Mouse (Mus musculus) MEL (cell line): ENCODE results near the gene Slc22a23. TPM values are rescaled to one million over a fixed set of nuclear protein-coding genes. Genes with fewer than 3 reads are reported as not detected.

Experiments
- DNase-seq: peaks from one replicate; pipeline ENCODE4 v3.0.0; 2011; ENCODE audit warnings: low read depth, low spot score
- H3K27ac ChIP-seq: 2 replicates; pipeline ENCODE4 v1.5.1; 2012; ENCODE audit warnings: low read depth, mild to moderate bottlenecking, control low read depth, low read length, moderate library complexity; ENCODE audit not compliant: control insufficient read depth
- H3K27me3 ChIP-seq, 2 experiments: fragments of 150-350 bp in 1 of 2; sonication (generic) in 1 of 2; 2 replicates each; pipeline ENCODE4 v1.6.1; 2012; ENCODE audit warnings: low read length in 2 of 2, mild to moderate bottlenecking in 2 of 2, improper control_type of control experiment in 1 of 2, moderate library complexity in 1 of 2; ENCODE audit not compliant: insufficient read depth in 2 of 2, control insufficient read depth in 1 of 2
- H3K36me3 ChIP-seq, 2 experiments: 2 replicates each; pipeline ENCODE4 v1.6.1; 2012 to 2014; ENCODE audit warnings: low read length in 2 of 2, improper control_type of control experiment in 1 of 2, inconsistent platforms in 1 of 2, mild to moderate bottlenecking in 1 of 2; ENCODE audit not compliant: insufficient read depth in 2 of 2, control insufficient read depth in 1 of 2
- H3K4me1 ChIP-seq, 2 experiments: fragments of 150-350 bp in 1 of 2; sonication (generic) in 1 of 2; 2 replicates each; pipeline ENCODE4 v1.6.1; 2012; ENCODE audit warnings: low read length in 2 of 2, improper control_type of control experiment in 1 of 2, mild to moderate bottlenecking in 1 of 2; ENCODE audit not compliant: insufficient read depth in 2 of 2, control insufficient read depth in 1 of 2
- H3K4me3 ChIP-seq, 2 experiments: fragments of 150-350 bp in 1 of 2; sonication (generic) in 1 of 2; 2 replicates each; pipeline ENCODE4 v1.5.1; 2012; ENCODE audit warnings: low read depth in 2 of 2, low read length in 2 of 2, mild to moderate bottlenecking in 2 of 2, moderate library complexity in 2 of 2, control low read depth in 1 of 2, improper control_type of control experiment in 1 of 2; ENCODE audit not compliant: control insufficient read depth in 1 of 2, insufficient read depth in 1 of 2
- H3K79me2 ChIP-seq: 2 replicates; pipeline ENCODE4 v1.6.1; 2012; ENCODE audit warnings: mild to moderate bottlenecking, low read length, moderate library complexity; ENCODE audit not compliant: control insufficient read depth, poor library complexity, insufficient read depth
- H3K9ac ChIP-seq: 2 replicates; pipeline ENCODE4 v1.6.1; 2012; ENCODE audit warnings: low read depth, mild to moderate bottlenecking, control low read depth, low read length, moderate library complexity; ENCODE audit not compliant: control insufficient read depth, poor library complexity, severe bottlenecking
- H3K9me3 ChIP-seq: fragments of 150-350 bp; sonication (generic); replicated peaks from 2 replicates; pipeline ENCODE4 v1.6.1; 2012; ENCODE audit warnings: mild to moderate bottlenecking, low read length, improper control_type of control experiment, moderate library complexity; ENCODE audit not compliant: insufficient read depth
- CHD1 ChIP-seq: IDR thresholded peaks from 2 replicates; pipeline ENCODE4 v1.6.1; 2012; ENCODE audit warnings: low read depth, mild to moderate bottlenecking, inconsistent platforms, low read length, improper control_type of control experiment
- CTCF ChIP-seq, 3 experiments: IDR thresholded peaks in 2 of 3; conservative IDR thresholded peaks in 1 of 3; 2 replicates each; pipeline ENCODE4 v1.5.1; 2011 to 2012; ENCODE audit warnings: low read length in 3 of 3, low read depth in 2 of 3, mild to moderate bottlenecking in 2 of 3, improper control_type of control experiment in 1 of 3, inconsistent platforms in 1 of 3, mixed read lengths in 1 of 3, moderate library complexity in 1 of 3; ENCODE audit not compliant: control insufficient read depth in 1 of 3, insufficient read depth in 1 of 3, poor library complexity in 1 of 3, severe bottlenecking in 1 of 3
- ELF1 ChIP-seq: IDR thresholded peaks from 2 replicates; pipeline ENCODE4 v1.6.1; 2014; ENCODE audit warnings: low read depth, mild to moderate bottlenecking, inconsistent platforms, low read length, improper control_type of control experiment, moderate library complexity
- ETS1 ChIP-seq: IDR thresholded peaks from 2 replicates; pipeline ENCODE4 v1.6.1; 2012; ENCODE audit warnings: low read depth, mild to moderate bottlenecking, inconsistent platforms, low read length, improper control_type of control experiment, moderate library complexity
- GATA1 ChIP-seq: IDR thresholded peaks from 2 replicates; pipeline ENCODE4 v1.6.1; 2011; ENCODE audit warnings: low read depth, low read length, improper control_type of control experiment
- HCFC1 ChIP-seq: IDR thresholded peaks from 2 replicates; pipeline ENCODE4 v1.6.1; 2012; ENCODE audit warnings: low read depth, mild to moderate bottlenecking, inconsistent platforms, low read length, improper control_type of control experiment, moderate library complexity
- JUND ChIP-seq: IDR thresholded peaks from 2 replicates; pipeline ENCODE4 v1.6.1; 2011; ENCODE audit warnings: low read depth, mild to moderate bottlenecking, improper control_type of control experiment, low read length
- KAT2A ChIP-seq: conservative IDR thresholded peaks from 2 replicates; pipeline ENCODE4 v1.6.1; 2012; ENCODE audit warnings: low read depth, low read length, improper control_type of control experiment, inconsistent platforms
- MAFK ChIP-seq: IDR thresholded peaks from 2 replicates; pipeline ENCODE4 v1.6.1; 2011; ENCODE audit warnings: low read depth, mild to moderate bottlenecking, low read length, improper control_type of control experiment, borderline replicate concordance
- MAZ ChIP-seq: IDR thresholded peaks from 2 replicates; pipeline ENCODE4 v1.6.1; 2012; ENCODE audit warnings: low read depth, mild to moderate bottlenecking, inconsistent platforms, low read length, improper control_type of control experiment
- MEF2A ChIP-seq: IDR thresholded peaks from 2 replicates; pipeline ENCODE4 v1.6.1; 2014; ENCODE audit warnings: low read depth, mild to moderate bottlenecking, inconsistent platforms, low read length, improper control_type of control experiment; ENCODE audit not compliant: poor library complexity, insufficient replicate concordance, severe bottlenecking; ENCODE audit errors: extremely low read depth
- MYC ChIP-seq: IDR thresholded peaks from 2 replicates; pipeline ENCODE4 v1.6.1; 2011; ENCODE audit warnings: low read depth, mild to moderate bottlenecking, low read length, improper control_type of control experiment, moderate library complexity
- NRF1 ChIP-seq: IDR thresholded peaks from 2 replicates; pipeline ENCODE4 v1.6.1; 2014; ENCODE audit warnings: low read depth, mild to moderate bottlenecking, inconsistent platforms, low read length, improper control_type of control experiment, moderate library complexity; ENCODE audit not compliant: poor library complexity, insufficient read depth, severe bottlenecking
- RAD21 ChIP-seq: IDR thresholded peaks from 2 replicates; pipeline ENCODE4 v1.6.1; 2011; ENCODE audit warnings: mild to moderate bottlenecking, low read depth, low read length, improper control_type of control experiment
- TAL1 ChIP-seq: IDR thresholded peaks from 2 replicates; pipeline ENCODE4 v1.6.1; 2012; ENCODE audit warnings: mild to moderate bottlenecking, inconsistent platforms, low read length, moderate library complexity, mixed read lengths
- TBP ChIP-seq: IDR thresholded peaks from 2 replicates; pipeline ENCODE4 v1.8.0; 2011; ENCODE audit warnings: low read depth, low read length, improper control_type of control experiment
- UBTF ChIP-seq: IDR thresholded peaks from 2 replicates; pipeline ENCODE4 v1.6.1; 2012; ENCODE audit warnings: low read depth, mild to moderate bottlenecking, inconsistent platforms, low read length, improper control_type of control experiment, moderate library complexity, borderline replicate concordance; ENCODE audit not compliant: insufficient read depth
- USF1 ChIP-seq: IDR thresholded peaks from 2 replicates; pipeline ENCODE4 v1.6.1; 2014; ENCODE audit warnings: low read depth, mild to moderate bottlenecking, inconsistent platforms, low read length, improper control_type of control experiment, moderate library complexity
- USF2 ChIP-seq, 2 experiments: IDR thresholded peaks; 2 replicates each; pipeline ENCODE4 v1.6.1; 2011 to 2012; ENCODE audit warnings: improper control_type of control experiment in 2 of 2, low read length in 2 of 2, borderline replicate concordance in 1 of 2, inconsistent platforms in 1 of 2, low read depth in 1 of 2, mild to moderate bottlenecking in 1 of 2; ENCODE audit not compliant: insufficient read depth in 1 of 2
- ZMIZ1 ChIP-seq: IDR thresholded peaks from 2 replicates; pipeline ENCODE4 v1.6.1; 2012; ENCODE audit warnings: low read depth, mild to moderate bottlenecking, inconsistent platforms, low read length, improper control_type of control experiment, moderate library complexity
- ZNF384 ChIP-seq: IDR thresholded peaks from 2 replicates; pipeline ENCODE4 v1.6.1; 2012; ENCODE audit warnings: low read depth, mild to moderate bottlenecking, inconsistent platforms, low read length, improper control_type of control experiment
- polyA plus RNA-seq, 2 experiments: library from polyadenylated mRNA; stranded (reverse) in 1 of 2; unstranded in 1 of 2; fragments of >175 nt in 1 of 2; fragments of >200 nt in 1 of 2; gene quantifications; 2 replicates each; pipeline versions ENCODE4 v1.2.1 to v1.2.4; 2012; ENCODE audit warnings: low replicate concordance in 2 of 2, low read depth in 1 of 2; ENCODE audit not compliant: insufficient read length in 2 of 2, insufficient read depth in 1 of 2, missing spikeins in 1 of 2
- total RNA-seq: library from RNA; depleted of rRNA; stranded (reverse); fragments of 300-350 nt; gene quantifications from 2 replicates; pipeline ENCODE4 v1.2.3, GENCODE M21; 2012

Slc22a23 gene
- total and polyA plus RNA-seq, 3 experiments, result 22.2 to 24.3 TPM; not detected in 1

GRCm38 (mm10) chr13:34370281-34370825 lies 25.4 kb upstream of the Slc22a23 start:
- H3K79me2 ChIP-seq, result no peaks in the 10 kb centered on the region
- no peaks in the 10 kb centered on the region; a peak in 1 of 4 replicates for H3K4me1 ChIP-seq
- H3K27me3 ChIP-seq, result no peaks in the 10 kb centered on the region; a peak in 1 of 4 replicates
- TF ChIP-seq USF1 (no peak), MAZ (no peak)
- no peaks in the 10 kb centered on the region for H3K9me3 ChIP-seq
- H3K27ac ChIP-seq, result no peak overlapping the region
- no peak for DNase-seq
- H3K9ac ChIP-seq, result no peak overlapping the region
- H3K36me3 ChIP-seq, result no peaks in the 10 kb centered on the region
- no peak overlapping the region for H3K4me3 ChIP-seq

- Histone ChIP-seq H3K36me3 (no peaks in the 10 kb centered on the region), H3K27me3 (no peaks in the 10 kb centered on the region), H3K9me3 (no peaks in the 10 kb centered on the region), H3K79me2 (no peaks in the 10 kb centered on the region), H3K4me3 (no peak overlapping the region)
- TF ChIP-seq GATA1, result no peak
- TF ChIP-seq RAD21, result no peak
- TF ChIP-seq CTCF (IDR thresholded peaks at IDR 0.05 in 2 of 3, conservative IDR thresholded peaks at IDR 0.05 in 1 of 3; ENCODE audit: control insufficient read depth in 1 of 3, insufficient read depth in 1 of 3, low read depth in 2 of 3, low read length in 3 of 3, poor library complexity in 1 of 3, severe bottlenecking in 1 of 3), result no peak
- TF ChIP-seq JUND, result no peak
- TF ChIP-seq MAFK, result no peak
- TF ChIP-seq ZNF384, result no peak
- no peak for TF ChIP-seq MEF2A
- no peak for TF ChIP-seq MYC
- no peak for TF ChIP-seq UBTF
- no peak for TF ChIP-seq ETS1
- no peak for TF ChIP-seq NRF1
- no peak for TF ChIP-seq CHD1
- TF ChIP-seq ELF1, result no peak
- no peak for TF ChIP-seq TBP
- no peak for TF ChIP-seq TAL1
- TF ChIP-seq USF2 (IDR thresholded peaks at IDR 0.05; ENCODE audit: borderline replicate concordance in 1 of 2, insufficient read depth in 1 of 2, low read depth in 1 of 2, low read length in 2 of 2), result no peak
- TF ChIP-seq ZMIZ1, result no peak
- TF ChIP-seq KAT2A, result no peak
- no peak for TF ChIP-seq HCFC1
- TF ChIP-seq, all 39 proteins: peak for 0
- H3K4me1 ChIP-seq, result no peaks in the 10 kb centered on the region
- no peak overlapping the region for H3K27ac ChIP-seq
- DNase-seq, result no peak
- H3K9ac ChIP-seq, result no peak overlapping the region
Observed at GRCm38 (mm10) chr13:34365226-34365625, 20.2 kb upstream of the Slc22a23 start.
